Mouse (Mus musculus): ENCODE data around the gene Zbp1.

The Zbp1 gene

GRCm38 (mm10) chr2:173246688-173247087 lies 28.0 kb upstream of the Zbp1 start:
- DNase-seq: no peak

GRCm38 (mm10) chr2:173245258-173245657 lies 26.5 kb upstream of the Zbp1 start:
- DNase-seq: no peak

- DNase-seq: no peak
These were observed 25.4 kb upstream of the Zbp1 start for GRCm38 (mm10) chr2:173244108-173244507.

GRCm38 (mm10) chr2:173243616-173244015 lies 24.9 kb upstream of the Zbp1 start:
- no peak for DNase-seq

- DNase-seq: no peak
These were observed 24.2 kb upstream of the Zbp1 start for GRCm38 (mm10) chr2:173242874-173243273.

- no peak for DNase-seq
These were observed 22.0 kb upstream of the Zbp1 start for GRCm38 (mm10) chr2:173240738-173241137.

GRCm38 (mm10) chr2:173238522-173238921 lies 19.8 kb upstream of the Zbp1 start:
- DNase-seq: no peak

GRCm38 (mm10) chr2:173235435-173236332 lies 17.0 kb upstream of the Zbp1 start:
- DNase-seq: no peak

GRCm38 (mm10) chr2:173232766-173233099 lies 14.0 kb upstream of the Zbp1 start:
- no peak for DNase-seq

- no peak for DNase-seq
These were observed 13.5 kb upstream of the Zbp1 start for GRCm38 (mm10) chr2:173232065-173232765.

GRCm38 (mm10) chr2:173229578-173230224 lies 11.0 kb upstream of the Zbp1 start:
- peak; percentile 79 for DNase-seq

- no peak for DNase-seq
These were observed 9.8 kb upstream of the Zbp1 start for GRCm38 (mm10) chr2:173228567-173228966.

- DNase-seq: no peak
These were observed 8.1 kb upstream of the Zbp1 start for GRCm38 (mm10) chr2:173226792-173227191.

- DNase-seq: no peak
These were observed 7.2 kb upstream of the Zbp1 start for GRCm38 (mm10) chr2:173225906-173226305.

- DNase-seq: no peak
These were observed 6.1 kb upstream of the Zbp1 start for GRCm38 (mm10) chr2:173224832-173225231.

- DNase-seq: no peak
These were observed 5.4 kb upstream of the Zbp1 start for GRCm38 (mm10) chr2:173224097-173224496.

- DNase-seq: no peak
These were observed 4.8 kb upstream of the Zbp1 start for GRCm38 (mm10) chr2:173223496-173223895.

- DNase-seq: no peak
These were observed 2.0 kb upstream of the Zbp1 start for GRCm38 (mm10) chr2:173220754-173221153.

- DNase-seq: no peak
These were observed 682 bp upstream of the Zbp1 start for GRCm38 (mm10) chr2:173219256-173219954.

GRCm38 (mm10) chr2:173217763-173218258 lies 912 bp downstream of the Zbp1 start:
- DNase-seq: no peak

GRCm38 (mm10) chr2:173217246-173217645 lies 1.5 kb downstream of the Zbp1 start:
- DNase-seq: no peak

- no peak for DNase-seq
These were observed 1.9 kb downstream of the Zbp1 start for GRCm38 (mm10) chr2:173216840-173217239.

GRCm38 (mm10) chr2:173212227-173212626 lies 6.5 kb downstream of the Zbp1 start:
- no peak for DNase-seq

All from cerebellum, adult 9-10 months (tissue).